Mouse (Mus musculus) heart, postnatal 0 days (tissue): ENCODE results near the gene Adat2. TPM values are rescaled to one million over a fixed set of nuclear protein-coding genes. Genes with fewer than 3 reads are reported as not detected.
A peak's percentile ranks its signal among the peaks of the same experiment; 100 is the strongest.

Source experiments
- ATAC-seq: fragments of 200-750 bp; cut with Nextera tagmentation; 2 replicates; pipeline ENCODE4 v1.8.0; 2017; ENCODE audit warnings: low read depth, moderate number of reproducible peaks, moderate library complexity; ENCODE audit not compliant: insufficient read depth
- DNase-seq: peaks from one replicate; pipeline ENCODE4 v3.0.0-alpha.2; 2016; ENCODE audit warnings: low spot score
- H3K27ac ChIP-seq: fragments of 300-500 bp; sonication (generic); 2 replicates; pipeline ENCODE4 v1.5.1; 2014; ENCODE audit warnings: low read depth, mild to moderate bottlenecking
- H3K27me3 ChIP-seq: fragments of 300-500 bp; sonication (generic); 2 replicates; pipeline ENCODE4 v1.6.1; 2014; ENCODE audit warnings: low read length, mixed read lengths; ENCODE audit not compliant: control insufficient read depth, insufficient read depth
- H3K36me3 ChIP-seq: fragments of 300-500 bp; sonication (generic); replicated peaks from 2 replicates; pipeline ENCODE4 v1.6.1; 2014; ENCODE audit warnings: low read length, mixed read lengths; ENCODE audit not compliant: control insufficient read depth, insufficient read depth
- H3K4me1 ChIP-seq: fragments of 300-500 bp; sonication (generic); 2 replicates; pipeline ENCODE4 v1.6.1; 2014; ENCODE audit warnings: antibody characterized with exemption; ENCODE audit not compliant: control insufficient read depth, insufficient read depth
- H3K4me2 ChIP-seq: fragments of 300-500 bp; sonication (generic); 2 replicates; pipeline ENCODE4 v1.6.1; 2014; ENCODE audit warnings: low read depth, mild to moderate bottlenecking, low read length, moderate library complexity
- H3K4me3 ChIP-seq: fragments of 300-500 bp; sonication (generic); 2 replicates; pipeline ENCODE4 v1.5.1; 2014; ENCODE audit warnings: low read depth, low read length
- H3K9ac ChIP-seq: fragments of 300-500 bp; sonication (generic); replicated peaks from 2 replicates; pipeline ENCODE4 v1.6.1; 2014; ENCODE audit warnings: low read depth, low read length, mixed read lengths
- H3K9me3 ChIP-seq: fragments of 300-500 bp; sonication (generic); replicated peaks from 2 replicates; pipeline ENCODE4 v1.6.1; 2016; ENCODE audit warnings: low read length; ENCODE audit not compliant: control insufficient read depth
- CTCF ChIP-seq: IDR thresholded peaks from 2 replicates; pipeline ENCODE4 v1.5.1; 2016; ENCODE audit warnings: antibody characterized with exemption, control low read depth, low read depth
- EP300 ChIP-seq: IDR thresholded peaks from 2 replicates; pipeline ENCODE4 v1.6.1; 2016; ENCODE audit warnings: antibody characterized with exemption, low read depth
- WGBS: fragments of 180-500 bp; shearing (Covaris S2); extraction: QIAGEN DNeasy Blood & Tissue Kit; methylation state at CpG from one replicate; pipeline ENCODE4 v1.1.7; 2014; 5-methylcytosine and 5-hydroxymethylcytosine counted together
- polyA plus RNA-seq: library from polyadenylated mRNA; unstranded; fragments of >200 nt; fragmentation: Nextera tagmentation; extraction: Ambion mirVana; gene quantifications from 2 replicates; pipeline ENCODE4 v1.2.1, GENCODE M21; 2015
- total RNA-seq: library from RNA; depleted of rRNA; stranded (reverse); fragments of >200 nt; gene quantifications from 2 replicates; pipeline ENCODE4 v1.2.3, GENCODE M21; 2014; ENCODE audit warnings: low replicate concordance; rRNA removed

Gene Adat2
- total RNA-seq (0.99 TPM in 1 of 2 replicates, not detected in the other), polyA plus RNA-seq (2.0 and 2.3 TPM in 2 replicates)

DNA sequence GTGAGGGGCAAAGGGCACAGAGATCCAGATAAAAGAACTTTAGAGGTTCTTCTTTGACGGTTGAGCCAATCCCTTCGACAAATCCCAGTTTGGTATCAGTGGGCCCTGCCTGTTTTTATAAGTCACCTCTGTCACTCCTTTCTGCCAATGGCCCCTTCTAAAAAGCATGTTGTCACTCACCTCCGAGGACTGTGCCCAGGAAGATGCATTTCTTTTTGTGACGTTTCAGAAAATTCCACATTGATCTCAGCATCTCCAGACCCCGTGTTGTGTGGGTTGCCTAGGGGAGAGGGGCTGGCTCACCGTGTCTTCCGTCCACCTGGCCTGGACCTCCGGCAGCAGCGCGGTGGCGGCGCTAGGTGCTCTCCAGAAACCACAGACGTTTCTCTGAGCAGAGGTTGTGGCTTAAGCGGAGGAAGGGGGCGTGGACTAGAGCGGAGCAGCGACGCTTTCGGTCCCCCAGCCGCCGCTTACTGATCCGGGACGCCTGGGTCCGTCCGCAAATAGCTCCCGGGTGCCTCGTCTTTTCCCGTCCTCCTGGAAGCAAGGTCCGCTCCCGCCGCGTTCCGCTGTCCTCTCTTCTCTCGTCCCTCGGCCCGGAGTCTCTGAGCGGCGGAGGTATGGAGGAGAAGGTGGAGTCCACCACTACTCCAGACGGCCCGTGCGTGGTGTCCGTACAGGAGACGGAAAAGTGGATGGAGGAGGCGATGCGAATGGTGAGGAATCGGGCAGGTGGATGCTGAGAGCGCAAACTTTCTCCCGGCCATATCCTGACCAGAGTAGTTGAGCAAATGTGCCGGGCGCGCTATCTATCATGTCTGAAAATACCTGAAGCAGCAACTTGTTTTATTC is at the start of gene Adat2, which contains the start of gene Pex3:
Gene Adat2, plus strand, starts transcription at position 249 of the 852 bp plus-strand sequence.
Gene Pex3, minus strand, starts transcription at position 497 of the 852 bp plus-strand sequence.
- Histone ChIP-seq H3K4me1 (no peaks in the 10 kb centered on the region), H3K4me2 (peak within 1 kb of the TSS; percentile 85), H3K9ac (peak within 1 kb of the TSS; percentile 84), H3K4me3 (peak within 1 kb of the TSS; percentile 81), H3K9me3 (no peaks in the 10 kb centered on the region), H3K27ac (peak within 1 kb of the TSS; percentile 87), H3K36me3 (peaks cover 4% of the 10 kb centered on the region; the same call in 1 of the 2 replicates), H3K27me3 (no peaks in the 10 kb centered on the region)
- peak; percentile 94 for DNase-seq
- WGBS = under 1% methylated on average over 51 of the region's 51 CpGs
- peak; percentile 95 for ATAC-seq
- TF ChIP-seq CTCF (no peak), EP300 (no peak)

- DNase-seq (no peak), ATAC-seq (no peak)
- Histone ChIP-seq H3K4me1 (no peaks in the 10 kb centered on the region), H3K36me3 (peaks cover 9% of the 10 kb centered on the region; the same call in 1 of the 2 replicates), H3K27me3 (no peaks in the 10 kb centered on the region), H3K27ac (no peak overlapping the region), H3K4me3 (no peak overlapping the region), H3K9ac (no peak overlapping the region), H3K9me3 (no peaks in the 10 kb centered on the region), H3K4me2 (no peak overlapping the region)
- TF ChIP-seq CTCF (no peak), EP300 (no peak)
- WGBS = 73% methylated on average over 4 of the region's 4 CpGs
These were observed 30.8 kb upstream of the Adat2 start for GRCm38 (mm10) chr10:13521857-13522256.

DNA sequence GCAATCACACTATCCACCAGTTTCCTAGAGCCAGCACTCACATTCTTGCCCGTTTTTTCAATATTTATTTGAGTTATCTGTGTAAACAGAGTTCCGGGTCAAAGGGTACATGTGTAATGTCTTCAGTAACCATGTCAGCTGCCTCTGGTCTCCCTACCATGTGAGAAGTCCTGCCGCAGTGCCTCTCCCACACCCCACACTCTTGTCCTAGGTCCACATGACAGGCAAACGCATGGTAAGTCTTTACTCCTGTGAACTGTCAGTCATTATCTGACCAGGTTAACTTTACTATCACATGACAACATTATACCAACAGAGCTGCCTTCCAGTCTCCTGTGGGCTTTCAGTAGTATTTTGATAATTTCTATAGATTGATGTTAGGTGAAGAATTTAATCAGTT is 24.5 kb upstream of the Adat2 start:
- 79% methylated on average over 4 of the region's 4 CpGs for WGBS
- TF ChIP-seq CTCF (no peak), EP300 (no peak)
- Histone ChIP-seq H3K27me3 (no peaks in the 10 kb centered on the region), H3K4me1 (no peaks in the 10 kb centered on the region), H3K36me3 (peaks cover 52% of the 10 kb centered on the region), H3K9ac (no peak overlapping the region), H3K9me3 (no peaks in the 10 kb centered on the region), H3K27ac (no peak overlapping the region), H3K4me3 (no peak overlapping the region), H3K4me2 (no peak overlapping the region)
- ATAC-seq = no peak
- no peak for DNase-seq

- H3K4me3 ChIP-seq = no peak overlapping the region
- H3K9ac ChIP-seq = no peak overlapping the region
These were observed 17.9 kb upstream of the Adat2 start for GRCm38 (mm10) chr10:13534751-13535150.

GRCm38 (mm10) chr10:13536706-13537105 is 16.0 kb upstream of the Adat2 start:
- 96% methylated on average over 7 of the region's 7 CpGs for WGBS
- TF ChIP-seq EP300 (no peak), CTCF (no peak)
- Histone ChIP-seq H3K9ac (no peak overlapping the region), H3K27me3 (no peaks in the 10 kb centered on the region), H3K9me3 (no peaks in the 10 kb centered on the region), H3K36me3 (peaks cover 42% of the 10 kb centered on the region), H3K4me1 (peaks cover 6% of the 10 kb centered on the region), H3K4me3 (no peak overlapping the region), H3K4me2 (no peak overlapping the region), H3K27ac (no peak overlapping the region)
- ATAC-seq (no peak), DNase-seq (no peak)

More at GRCm38 (mm10) chr10:13534751-13535150, 17.9 kb upstream of the Adat2 start:
- 0 out of 2 replicates have a peak, but pooled peaks have one; percentile 36 for TF ChIP-seq EP300
- TF ChIP-seq CTCF = no peak
- Histone ChIP-seq H3K9me3 (no peaks in the 10 kb centered on the region), H3K4me2 (peak overlapping the region; percentile 23; the same call in 1 of the 2 replicates), H3K36me3 (peaks cover 49% of the 10 kb centered on the region), H3K27me3 (no peaks in the 10 kb centered on the region), H3K27ac (peak overlapping the region; percentile 39), H3K4me1 (peaks cover 6% of the 10 kb centered on the region)
- DNase-seq (peak; percentile 81), ATAC-seq (peak; percentile 93)
- WGBS = 18% methylated on average over 3 of the region's 3 CpGs
